Mouse (Mus musculus) kidney, adult 18-20 months (tissue): ENCODE measurements around the gene Tle1.

ENCODE experiments used
- DNase-seq: peaks from one replicate; pipeline ENCODE4 v3.0.0; 2021

Tle1 gene

GRCm38 (mm10) chr4:72162445-72163218 is 38.1 kb downstream of the Tle1 start:
- no peak for DNase-seq

- DNase-seq = peak; percentile 15
Measured at GRCm38 (mm10) chr4:72160102-72160511, 40.6 kb downstream of the Tle1 start.

GRCm38 (mm10) chr4:72157931-72158371 is 42.8 kb downstream of the Tle1 start:
- DNase-seq = no peak

- no peak for DNase-seq
Measured at GRCm38 (mm10) chr4:72150460-72151131, 50.1 kb downstream of the Tle1 start.

- no peak for DNase-seq
Measured at GRCm38 (mm10) chr4:72146003-72146402, 54.7 kb downstream of the Tle1 start.

GRCm38 (mm10) chr4:72144541-72144940 is 56.2 kb downstream of the Tle1 start:
- DNase-seq = no peak

- DNase-seq = no peak
Measured at GRCm38 (mm10) chr4:72140706-72141105, 60.0 kb downstream of the Tle1 start.

- DNase-seq = no peak
Measured at GRCm38 (mm10) chr4:72139475-72140120, 61.1 kb downstream of the Tle1 start.

GRCm38 (mm10) chr4:72138264-72139080 is 62.2 kb downstream of the Tle1 start:
- DNase-seq = no peak

GRCm38 (mm10) chr4:72132646-72133045 is 68.1 kb downstream of the Tle1 start:
- no peak for DNase-seq

- no peak for DNase-seq
Measured at GRCm38 (mm10) chr4:72127596-72127995, 73.1 kb downstream of the Tle1 start.

- DNase-seq = no peak
Measured at GRCm38 (mm10) chr4:72124790-72125189, 75.9 kb downstream of the Tle1 start.

GRCm38 (mm10) chr4:72122837-72123236 is 77.9 kb downstream of the Tle1 start:
- DNase-seq = no peak

GRCm38 (mm10) chr4:72122343-72122742 is 78.4 kb downstream of the Tle1 start:
- DNase-seq = no peak

- DNase-seq = no peak
Measured at GRCm38 (mm10) chr4:72120050-72120449, 80.7 kb downstream of the Tle1 start.

GRCm38 (mm10) chr4:72105702-72106101 is 95.0 kb downstream of the Tle1 start:
- no peak for DNase-seq

GRCm38 (mm10) chr4:72104186-72104585 is 96.5 kb downstream of the Tle1 start:
- no peak for DNase-seq

GRCm38 (mm10) chr4:72087811-72088210 is 112.9 kb downstream of the Tle1 start:
- DNase-seq = no peak

GRCm38 (mm10) chr4:72069111-72069534 is 131.6 kb downstream of the Tle1 start:
- DNase-seq = no peak

GRCm38 (mm10) chr4:72067937-72068336 is 132.8 kb downstream of the Tle1 start:
- DNase-seq = no peak
